Mouse (Mus musculus): ENCODE data around the gene Fam227a. TPM values are rescaled to one million over a fixed set of nuclear protein-coding genes. Genes with fewer than 3 reads are reported as not detected.

The Fam227a gene
- polyA plus RNA-seq, 1 experiment from 2014 or later: 0.15 TPM

DNA sequence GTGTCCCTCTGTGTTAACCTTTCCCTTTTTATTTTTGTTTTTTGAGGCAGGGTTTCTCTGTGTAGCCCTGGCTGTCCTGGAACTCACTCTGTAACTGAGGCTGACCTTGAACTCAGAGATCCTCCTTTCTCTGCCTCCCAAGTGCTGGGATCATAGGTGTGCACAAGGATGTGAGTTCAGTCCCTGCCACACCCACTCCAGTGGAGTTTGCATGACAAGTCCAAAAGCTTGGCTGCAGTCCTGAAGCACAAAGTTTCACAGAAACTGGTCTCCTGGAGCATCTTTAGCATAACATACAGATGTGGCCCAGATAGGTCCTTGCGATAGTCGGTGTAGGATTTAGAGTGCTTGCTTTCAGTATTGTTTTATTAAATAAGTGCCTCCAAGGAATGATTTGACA, 49.5 kb downstream of the Fam227a start:
- Histone ChIP-seq H3K27ac (ENCODE audit: low read length) (no peak overlapping the region), H3K36me3 (ENCODE audit: control insufficient read depth, insufficient read depth) (no peaks in the 10 kb centered on the region), H3K4me1 (ENCODE audit: control insufficient read depth, low read depth, low read length) (peaks cover 4% of the 10 kb centered on the region), H3K27me3 (ENCODE audit: control insufficient read depth, insufficient read depth, low read depth, low read length) (peaks cover 9% of the 10 kb centered on the region), H3K4me3 (ENCODE audit: low read depth, low read length) (no peak overlapping the region), H3K9ac (ENCODE audit: low read depth, low read length) (no peak overlapping the region), H3K9me3 (replicated peaks; ENCODE audit: control insufficient read depth, low read length) (no peaks in the 10 kb centered on the region), H3K4me2 (ENCODE audit: low read depth, low read length) (no peak overlapping the region)
- no peak for ATAC-seq (ENCODE audit: low read depth)
- 82% methylated on average over 2 of the region's 2 CpGs for WGBS (ENCODE audit: insufficient replicate concordance)

DNA sequence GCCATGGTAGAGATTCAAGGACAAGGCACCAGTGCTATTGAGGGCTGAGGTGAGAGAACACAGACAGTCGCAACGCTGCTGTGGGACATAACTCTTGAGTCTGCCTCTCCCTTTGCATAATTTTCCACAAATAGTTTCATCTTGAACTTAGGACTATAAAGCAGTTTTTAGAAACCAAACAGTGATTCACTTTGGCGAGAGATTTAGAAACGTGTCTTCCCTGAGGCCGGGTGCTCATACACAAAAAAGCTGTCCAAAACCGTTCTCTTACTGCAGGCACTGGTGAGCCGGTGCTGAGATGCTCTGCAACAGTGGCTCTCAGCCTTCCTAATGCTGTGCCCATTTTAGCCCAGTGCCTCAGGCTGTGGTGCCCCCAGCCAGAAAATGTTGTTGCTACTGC, 50.5 kb downstream of the Fam227a start:
- Histone ChIP-seq H3K27me3 (ENCODE audit: control insufficient read depth, insufficient read depth, low read depth, low read length) (peaks cover 9% of the 10 kb centered on the region), H3K4me2 (ENCODE audit: low read depth, low read length) (no peak overlapping the region), H3K27ac (ENCODE audit: low read length) (no peak overlapping the region), H3K4me1 (ENCODE audit: control insufficient read depth, low read depth, low read length) (peaks cover 4% of the 10 kb centered on the region), H3K9me3 (replicated peaks; ENCODE audit: control insufficient read depth, low read length) (no peaks in the 10 kb centered on the region), H3K4me3 (ENCODE audit: low read depth, low read length) (no peak overlapping the region), H3K36me3 (ENCODE audit: control insufficient read depth, insufficient read depth) (no peaks in the 10 kb centered on the region), H3K9ac (ENCODE audit: low read depth, low read length) (no peak overlapping the region)
- WGBS (ENCODE audit: insufficient replicate concordance): 64% methylated on average over 7 of the region's 7 CpGs
- ATAC-seq (ENCODE audit: low read depth): no peak

DNA sequence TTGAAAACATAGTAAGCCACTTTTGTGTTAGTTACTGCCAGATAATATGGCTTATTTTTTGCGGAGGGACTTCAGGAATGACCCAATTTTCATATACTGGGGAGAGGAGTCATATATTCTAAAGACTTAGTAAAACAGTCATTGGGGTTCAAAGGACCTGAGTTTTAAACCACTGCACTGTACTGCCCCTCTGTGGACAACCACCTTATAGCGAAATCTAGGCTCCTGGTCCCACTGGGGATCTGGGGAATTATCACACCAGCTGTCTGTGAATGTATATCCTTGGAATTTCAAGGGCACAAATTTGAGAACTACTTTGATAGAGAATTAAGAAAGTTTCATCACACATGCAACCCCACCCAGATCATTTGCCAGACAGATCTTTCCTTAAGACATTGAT, 51.0 kb downstream of the Fam227a start:
- ATAC-seq (ENCODE audit: low read depth): no peak
- H3K27ac ChIP-seq (ENCODE audit: low read length): no peak overlapping the region
- WGBS (ENCODE audit: insufficient replicate concordance): 40% methylated on average over 2 of the region's 2 CpGs
- H3K27me3 ChIP-seq (ENCODE audit: control insufficient read depth, insufficient read depth, low read depth, low read length): peaks cover 9% of the 10 kb centered on the region
- no peak overlapping the region for H3K9ac ChIP-seq (ENCODE audit: low read depth, low read length)
- no peaks in the 10 kb centered on the region for H3K9me3 ChIP-seq (replicated peaks; ENCODE audit: control insufficient read depth, low read length)
- no peak overlapping the region for H3K4me3 ChIP-seq (ENCODE audit: low read depth, low read length)
- peaks cover 4% of the 10 kb centered on the region for H3K4me1 ChIP-seq (ENCODE audit: control insufficient read depth, low read depth, low read length)
- no peaks in the 10 kb centered on the region for H3K36me3 ChIP-seq (ENCODE audit: control insufficient read depth, insufficient read depth)
- H3K4me2 ChIP-seq (ENCODE audit: low read depth, low read length): no peak overlapping the region

DNA sequence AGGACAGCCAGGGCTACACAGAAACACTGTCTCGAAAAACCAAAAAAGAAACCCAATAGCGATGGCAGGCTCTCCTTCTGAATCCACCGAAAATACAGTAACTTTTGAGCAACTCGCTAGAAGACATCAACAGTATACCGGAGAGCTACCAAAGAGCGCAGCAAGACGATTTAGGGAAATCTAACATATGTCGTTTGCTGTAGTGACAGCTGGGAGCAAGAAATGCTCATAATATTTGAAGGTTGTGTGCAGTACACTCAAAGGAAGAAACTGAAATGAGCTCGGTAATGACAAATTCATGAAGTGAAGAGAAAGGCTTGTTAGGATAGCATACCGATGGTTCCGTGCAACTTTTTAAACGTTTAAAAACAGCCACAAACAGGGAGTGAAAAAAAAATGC, 52.6 kb downstream of the Fam227a start:
- Histone ChIP-seq H3K4me2 (ENCODE audit: low read depth, low read length) (no peak overlapping the region), H3K9ac (ENCODE audit: low read depth, low read length) (no peak overlapping the region), H3K4me3 (ENCODE audit: low read depth, low read length) (no peak overlapping the region), H3K36me3 (ENCODE audit: control insufficient read depth, insufficient read depth) (no peaks in the 10 kb centered on the region), H3K27me3 (ENCODE audit: control insufficient read depth, insufficient read depth, low read depth, low read length) (peaks cover 9% of the 10 kb centered on the region), H3K9me3 (replicated peaks; ENCODE audit: control insufficient read depth, low read length) (no peaks in the 10 kb centered on the region), H3K27ac (ENCODE audit: low read length) (no peak overlapping the region), H3K4me1 (ENCODE audit: control insufficient read depth, low read depth, low read length) (peaks cover 4% of the 10 kb centered on the region)
- ATAC-seq (ENCODE audit: low read depth): no peak
- whole genome bisulfite sequencing (ENCODE audit: insufficient replicate concordance): 81% methylated on average over 12 of the region's 12 CpGs

DNA sequence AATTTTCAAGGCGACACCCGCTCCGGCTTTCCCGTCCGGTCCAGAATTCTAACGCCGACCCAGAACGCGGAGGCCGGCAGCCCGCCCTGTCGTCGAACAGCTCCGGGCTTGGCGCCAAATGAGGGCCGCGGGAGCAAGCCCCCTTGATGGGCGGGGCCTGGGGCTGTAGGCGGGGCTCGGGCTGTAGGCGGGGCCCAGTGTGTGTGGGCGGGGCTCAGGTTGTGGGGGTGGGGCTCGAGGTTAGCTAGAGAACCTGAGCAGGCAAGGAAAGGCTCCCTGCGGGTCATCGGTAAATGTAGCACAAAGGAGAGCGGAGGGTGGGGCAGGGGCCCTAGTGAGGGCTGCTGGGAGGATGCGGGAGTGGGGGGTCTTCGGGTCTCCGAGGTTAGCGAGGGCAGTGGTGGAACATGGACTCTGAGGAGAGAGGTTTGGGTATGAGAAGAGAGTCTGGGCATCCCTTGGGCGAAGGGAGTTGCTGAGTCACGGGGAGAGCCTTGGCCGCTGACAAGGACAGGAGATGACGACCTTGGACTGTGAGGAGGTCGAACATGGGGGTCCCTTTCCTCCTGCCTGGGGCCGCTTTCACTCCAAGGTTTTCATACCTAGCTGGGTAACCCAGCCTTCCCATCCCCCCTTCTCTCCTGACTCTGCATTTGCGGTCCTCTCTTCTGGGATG, 53.6 kb downstream of the Fam227a start, which contains the start of gene Dmc1:
TSS of gene Dmc1 (minus strand) at position 120 of the 676 bp plus-strand sequence.
- Histone ChIP-seq H3K27ac (ENCODE audit: low read length) (no peak within 1 kb of the TSS), H3K4me1 (ENCODE audit: control insufficient read depth, low read depth, low read length) (peaks cover 4% of the 10 kb centered on the region), H3K9me3 (replicated peaks; ENCODE audit: control insufficient read depth, low read length) (no peaks in the 10 kb centered on the region), H3K36me3 (ENCODE audit: control insufficient read depth, insufficient read depth) (no peaks in the 10 kb centered on the region), H3K27me3 (ENCODE audit: control insufficient read depth, insufficient read depth, low read depth, low read length) (peaks cover 9% of the 10 kb centered on the region), H3K4me3 (ENCODE audit: low read depth, low read length) (peak within 1 kb of the TSS; percentile 43), H3K4me2 (ENCODE audit: low read depth, low read length) (peak within 1 kb of the TSS; percentile 44), H3K9ac (ENCODE audit: low read depth, low read length) (no peak within 1 kb of the TSS)
- ATAC-seq (ENCODE audit: low read depth): no peak
- WGBS (ENCODE audit: insufficient replicate concordance): 12% methylated on average over 37 of the region's 37 CpGs

DNA sequence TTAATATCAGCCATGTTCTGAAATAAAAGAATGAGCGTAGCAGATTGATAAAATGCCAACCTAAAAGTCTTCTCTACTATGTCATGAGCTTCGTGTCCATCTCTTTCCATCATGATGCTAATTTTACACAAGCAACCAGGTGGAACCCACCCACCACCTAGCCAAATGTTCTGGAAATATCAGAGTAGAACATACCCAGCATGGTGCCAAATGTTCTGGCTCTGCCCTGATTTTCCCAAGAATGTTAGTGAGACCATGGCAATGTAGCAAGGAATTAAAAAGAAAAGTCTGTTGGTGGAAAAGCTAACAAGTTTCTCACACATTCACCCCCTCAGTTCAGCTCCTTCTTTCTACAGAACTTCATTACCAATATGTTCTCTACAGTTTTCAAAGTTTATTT, 58.6 kb downstream of the Fam227a start:
- WGBS (ENCODE audit: insufficient replicate concordance): 61% methylated on average over 2 of the region's 2 CpGs
- no peaks in the 10 kb centered on the region for H3K36me3 ChIP-seq (ENCODE audit: control insufficient read depth, insufficient read depth)
- H3K4me2 ChIP-seq (ENCODE audit: low read depth, low read length): no peak overlapping the region
- H3K4me3 ChIP-seq (ENCODE audit: low read depth, low read length): no peak overlapping the region
- H3K9ac ChIP-seq (ENCODE audit: low read depth, low read length): no peak overlapping the region
- H3K27me3 ChIP-seq (ENCODE audit: control insufficient read depth, insufficient read depth, low read depth, low read length): peaks cover 8% of the 10 kb centered on the region
- ATAC-seq (ENCODE audit: low read depth): no peak
- H3K4me1 ChIP-seq (ENCODE audit: control insufficient read depth, low read depth, low read length): peaks cover 4% of the 10 kb centered on the region
- no peaks in the 10 kb centered on the region for H3K9me3 ChIP-seq (replicated peaks; ENCODE audit: control insufficient read depth, low read length)
- no peak overlapping the region for H3K27ac ChIP-seq (ENCODE audit: low read length)

DNA sequence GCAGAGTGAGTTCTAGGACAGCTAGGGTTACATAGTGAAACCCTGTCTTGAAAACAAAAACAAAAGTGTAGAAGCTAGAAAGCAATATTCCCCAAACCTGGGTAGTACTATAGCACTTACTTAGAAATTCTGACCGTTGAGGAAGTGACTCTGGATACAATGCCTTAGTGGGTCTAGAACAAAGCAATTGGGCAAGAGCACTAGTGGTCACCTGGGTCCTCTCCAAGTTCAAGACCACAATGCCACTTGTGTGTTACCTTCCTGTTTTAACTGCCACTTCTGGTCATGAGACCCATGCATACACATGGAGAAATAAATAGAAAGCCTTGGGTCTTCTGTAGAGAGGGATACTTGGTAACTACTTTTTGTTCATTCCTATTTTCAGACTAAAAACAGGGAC, 60.0 kb downstream of the Fam227a start:
- no peak overlapping the region for H3K4me2 ChIP-seq (ENCODE audit: low read depth, low read length)
- H3K27ac ChIP-seq (ENCODE audit: low read length): no peak overlapping the region
- H3K4me1 ChIP-seq (ENCODE audit: control insufficient read depth, low read depth, low read length): no peaks in the 10 kb centered on the region
- no peaks in the 10 kb centered on the region for H3K36me3 ChIP-seq (ENCODE audit: control insufficient read depth, insufficient read depth)
- H3K4me3 ChIP-seq (ENCODE audit: low read depth, low read length): no peak overlapping the region
- H3K9me3 ChIP-seq (replicated peaks; ENCODE audit: control insufficient read depth, low read length): no peaks in the 10 kb centered on the region
- H3K9ac ChIP-seq (ENCODE audit: low read depth, low read length): no peak overlapping the region
- WGBS (ENCODE audit: insufficient replicate concordance): 49% methylated on average over 1 of the region's 1 CpGs
- no peak for ATAC-seq (ENCODE audit: low read depth)
- no peaks in the 10 kb centered on the region for H3K27me3 ChIP-seq (ENCODE audit: control insufficient read depth, insufficient read depth, low read depth, low read length)

DNA sequence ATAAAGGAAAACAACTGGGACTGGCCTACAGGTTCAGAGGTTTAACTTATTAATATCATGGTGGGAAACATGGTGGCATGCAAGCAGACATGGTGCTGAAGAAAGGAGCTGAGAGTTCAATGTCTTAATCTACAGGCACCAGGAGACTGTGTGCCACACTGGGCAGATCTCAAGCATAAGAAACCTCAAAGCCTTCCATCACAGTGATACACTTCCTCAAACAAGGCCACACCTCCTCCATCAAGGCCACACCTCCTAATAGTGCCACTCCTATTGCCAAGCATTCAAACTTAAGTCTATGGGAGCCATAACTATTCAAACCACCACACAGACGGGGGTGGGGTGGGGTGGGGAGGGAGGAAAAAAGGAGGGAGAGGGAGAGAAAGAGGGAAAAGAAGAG, 77.2 kb downstream of the Fam227a start:
- 35% methylated on average over 1 of the region's 1 CpGs for WGBS (ENCODE audit: insufficient replicate concordance)
- Histone ChIP-seq H3K4me2 (ENCODE audit: low read depth, low read length) (no peak overlapping the region), H3K9me3 (replicated peaks; ENCODE audit: control insufficient read depth, low read length) (no peaks in the 10 kb centered on the region), H3K4me3 (ENCODE audit: low read depth, low read length) (no peak overlapping the region), H3K9ac (ENCODE audit: low read depth, low read length) (no peak overlapping the region), H3K36me3 (ENCODE audit: control insufficient read depth, insufficient read depth) (no peaks in the 10 kb centered on the region), H3K27ac (ENCODE audit: low read length) (no peak overlapping the region), H3K4me1 (ENCODE audit: control insufficient read depth, low read depth, low read length) (no peaks in the 10 kb centered on the region), H3K27me3 (ENCODE audit: control insufficient read depth, insufficient read depth, low read depth, low read length) (no peaks in the 10 kb centered on the region)
- ATAC-seq (ENCODE audit: low read depth): no peak

DNA sequence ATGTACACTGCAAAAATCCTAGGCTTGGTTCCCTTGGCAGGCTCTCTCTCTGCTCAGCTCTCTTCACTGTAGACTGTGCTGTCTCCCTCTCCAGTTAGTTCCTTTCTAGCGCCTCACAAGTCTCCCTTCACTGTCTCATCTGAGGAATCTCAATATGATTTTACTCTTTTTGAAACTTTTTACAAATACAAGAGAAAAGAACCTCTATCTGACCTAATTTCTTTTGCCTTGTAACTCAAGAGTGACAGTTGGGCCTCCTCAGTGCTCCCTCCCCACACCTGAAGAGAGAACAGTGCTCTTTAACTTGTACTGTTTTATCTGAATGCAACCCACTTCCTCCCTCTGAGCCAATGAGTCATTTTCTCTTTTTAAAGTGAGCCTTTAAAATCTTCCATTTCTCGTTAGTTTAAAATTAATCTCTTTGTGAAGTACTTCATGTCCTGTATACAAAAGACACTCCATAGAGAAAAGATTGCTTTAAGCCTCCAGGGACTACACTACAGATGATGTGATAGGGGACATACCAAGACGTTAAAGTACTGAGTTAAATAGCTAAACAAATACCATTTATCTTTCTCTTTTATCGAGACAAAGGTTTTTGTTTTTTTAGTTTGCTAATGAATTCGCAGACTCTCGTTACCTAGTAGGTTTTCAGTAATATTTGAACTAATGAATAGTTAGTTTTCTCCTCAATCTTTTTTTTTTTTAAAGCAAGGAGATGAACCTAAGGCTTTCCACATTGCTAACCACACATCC, 80.9 kb downstream of the Fam227a start:
- no peak overlapping the region for H3K4me3 ChIP-seq (ENCODE audit: low read depth, low read length)
- no peaks in the 10 kb centered on the region for H3K27me3 ChIP-seq (ENCODE audit: control insufficient read depth, insufficient read depth, low read depth, low read length)
- no peaks in the 10 kb centered on the region for H3K36me3 ChIP-seq (ENCODE audit: control insufficient read depth, insufficient read depth)
- H3K27ac ChIP-seq (ENCODE audit: low read length): no peak overlapping the region
- 36% methylated on average over 6 of the region's 6 CpGs for WGBS (ENCODE audit: insufficient replicate concordance)
- ATAC-seq (ENCODE audit: low read depth): no peak
- no peak overlapping the region for H3K9ac ChIP-seq (ENCODE audit: low read depth, low read length)
- H3K4me1 ChIP-seq (ENCODE audit: control insufficient read depth, low read depth, low read length): no peaks in the 10 kb centered on the region
- H3K4me2 ChIP-seq (ENCODE audit: low read depth, low read length): no peak overlapping the region
- no peaks in the 10 kb centered on the region for H3K9me3 ChIP-seq (replicated peaks; ENCODE audit: control insufficient read depth, low read length)

All from liver, embryonic 16.5 days (tissue).